Mouse (Mus musculus) frontal cortex, postnatal 10 days (tissue): ENCODE measurements around the gene Scgb1b3.

Source experiments
- DNase-seq, 2 experiments: peaks; one replicate each; pipeline ENCODE4 v3.0.0; 2022; ENCODE audit warnings: low spot score in 2 of 2, mixed read lengths in 1 of 2

Gene Scgb1b3

DNA sequence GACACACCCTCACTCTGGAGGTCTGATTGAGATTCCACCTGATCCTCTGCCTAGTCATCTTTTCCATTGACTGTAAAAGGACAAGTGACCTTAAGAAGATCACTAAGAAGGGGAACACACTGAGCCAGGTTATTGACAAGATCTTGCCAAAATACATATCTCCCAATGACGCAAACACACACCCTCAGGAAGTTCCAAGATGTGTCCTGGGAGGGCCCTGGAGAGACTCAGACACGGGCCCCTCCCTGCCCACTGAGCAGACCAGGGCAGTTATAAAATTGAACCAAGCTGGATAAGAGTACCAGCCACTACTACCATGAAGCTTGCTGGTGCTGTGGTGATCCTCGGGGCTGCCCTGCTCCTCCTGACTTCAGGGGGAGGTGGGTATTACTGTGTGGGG is at the start of gene Scgb1b3:
TSS of gene Scgb1b3 (plus strand) at position 301 of the 400 bp plus-strand sequence.
- DNase-seq: no peak

- DNase-seq: no peak
Observed at GRCm38 (mm10) chr7:31362022-31362560, 13.3 kb upstream of the Scgb1b3 start, which contains the start of gene Scgb2b3. Gene Scgb2b3, minus strand, starts transcription at chr7:31362072.
